Mouse (Mus musculus): ENCODE measurements around the gene Rasgrp4.
"Not testable (repeated sequence)": the region's sequence is repeated elsewhere in the genome, so short reads cannot be mapped to it uniquely, and the experiment has no call there.

The Rasgrp4 gene

GRCm38 (mm10) chr7:29134693-29135386 is at the start of gene Rasgrp4:
Rasgrp4 (plus strand) TSS chr7:29134851.
- CTCF ChIA-PET = interaction anchor here (0.6 to 0.7 kb wide), 3 partner anchors 76 to 772 kb away, joined by 5 to 6 read pairs (median 5); no protein-coding TSS in a partner anchor

- CTCF ChIA-PET = no interaction called here
These were observed 48.7 kb upstream of the Rasgrp4 start for GRCm38 (mm10) chr7:29085981-29086380.

DNA sequence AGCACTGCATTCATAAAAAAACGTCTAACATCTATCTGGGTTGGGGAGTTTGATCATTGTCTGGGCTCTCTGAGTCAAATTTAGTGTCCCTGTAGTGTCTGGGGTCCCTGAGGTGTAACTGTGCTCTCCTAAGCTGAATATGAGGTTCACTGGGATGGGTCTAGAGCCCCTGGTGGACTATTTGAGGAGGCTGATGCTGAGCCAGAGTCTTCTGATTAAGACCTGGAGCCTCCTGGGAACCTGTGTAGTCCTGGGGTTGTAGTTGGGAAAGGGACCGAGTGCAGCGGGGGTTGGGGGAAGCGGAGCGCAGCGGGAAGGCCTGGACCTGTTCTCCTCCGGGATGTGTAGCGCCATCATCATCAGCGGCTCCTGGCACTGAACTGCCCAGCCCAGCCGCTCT is 47.7 kb upstream of the Rasgrp4 start:
- CTCF ChIA-PET = no interaction called here

- CTCF ChIA-PET = no interaction called here
These were observed 45.8 kb upstream of the Rasgrp4 start for GRCm38 (mm10) chr7:29088817-29089216.

- CTCF ChIA-PET = no interaction called here
These were observed 37.5 kb upstream of the Rasgrp4 start for GRCm38 (mm10) chr7:29097131-29097530.

- CTCF ChIA-PET = no interaction called here
These were observed 33.2 kb upstream of the Rasgrp4 start for GRCm38 (mm10) chr7:29101286-29102017.

- CTCF ChIA-PET = no interaction called here
These were observed 25.4 kb upstream of the Rasgrp4 start for GRCm38 (mm10) chr7:29108992-29109955.

DNA sequence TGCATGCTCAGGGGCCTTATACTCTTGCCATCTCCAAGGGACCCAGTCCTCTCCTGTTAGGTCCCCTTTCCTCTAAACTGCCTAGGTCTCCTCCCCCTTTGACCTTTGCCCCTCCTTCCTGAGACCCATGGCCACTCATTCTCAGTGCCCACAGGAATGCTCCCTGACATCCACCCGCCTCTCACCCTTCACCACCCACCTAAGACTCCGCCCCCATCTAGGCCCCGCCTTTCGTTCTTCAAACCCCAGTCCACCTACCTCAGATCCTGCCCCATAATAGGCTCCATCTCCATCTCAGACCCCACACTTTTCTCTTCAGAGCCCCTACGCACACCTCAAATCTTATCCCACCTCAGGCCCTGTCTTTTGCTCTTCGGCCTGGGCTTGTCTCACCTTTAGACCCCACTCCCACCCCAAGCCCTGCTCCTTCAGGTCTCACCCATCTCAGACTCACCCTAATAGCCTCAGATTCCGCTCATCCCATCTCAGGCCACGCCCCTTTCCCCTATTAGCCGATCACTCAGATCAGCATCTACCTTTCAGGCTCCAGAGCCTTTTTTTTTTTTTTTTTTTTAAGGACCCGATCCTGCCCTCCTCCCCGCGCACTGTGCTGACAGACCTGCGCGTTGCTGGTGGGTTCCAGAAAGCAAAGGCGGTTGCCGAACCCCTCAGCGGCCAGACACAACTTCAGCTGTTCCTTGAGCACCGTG is 16.4 kb upstream of the Rasgrp4 start:
- CTCF ChIA-PET = no interaction called here

GRCm38 (mm10) chr7:29119526-29119925 is 15.1 kb upstream of the Rasgrp4 start:
- CTCF ChIA-PET = no interaction called here

- CTCF ChIA-PET = interaction anchor here (0.7 kb wide), 1 partner anchor 29 kb away, joined by 5 read pairs; no protein-coding TSS in a partner anchor
These were observed 11.8 kb upstream of the Rasgrp4 start for GRCm38 (mm10) chr7:29122821-29123220.

DNA sequence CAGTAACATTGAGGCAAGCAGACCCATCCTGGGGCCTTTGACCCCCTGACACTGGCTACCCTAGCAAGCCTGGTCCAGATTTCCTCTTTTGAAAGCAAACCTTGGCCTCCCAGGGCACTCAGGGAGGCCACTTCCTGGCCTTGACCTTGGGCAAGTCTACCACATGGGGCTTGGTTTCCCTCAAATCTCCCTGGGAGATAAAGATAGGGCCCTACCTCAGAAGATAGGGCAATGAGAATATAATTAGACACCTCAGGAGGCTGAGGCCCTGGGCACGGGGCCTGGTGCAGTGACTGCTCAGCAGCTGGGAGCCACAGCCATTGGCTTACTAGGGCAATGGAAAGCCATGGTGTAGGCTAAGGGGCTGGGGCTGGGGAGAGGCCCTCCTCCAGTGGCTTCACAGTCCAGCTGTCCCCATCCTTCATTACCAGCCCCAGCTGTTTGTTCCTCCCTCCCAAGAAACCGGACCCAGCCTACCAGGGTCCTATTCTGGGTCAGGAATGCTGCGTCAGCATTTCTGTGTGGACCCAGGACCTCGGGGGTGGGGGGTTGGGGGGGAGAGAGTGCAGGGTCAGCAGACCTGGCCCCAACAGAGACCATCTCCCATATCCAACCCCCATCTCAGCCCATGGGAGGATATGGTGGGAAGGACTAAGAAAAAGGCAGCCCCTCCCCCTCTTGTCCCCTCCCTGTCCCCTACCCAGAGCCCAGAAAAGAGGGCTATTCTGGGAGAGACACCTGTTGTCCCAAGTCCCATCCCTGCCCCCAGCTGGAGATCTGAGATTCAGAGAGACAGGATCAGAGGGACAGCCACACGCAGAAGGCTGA is 10.9 kb upstream of the Rasgrp4 start:
- CTCF ChIA-PET = no interaction called here

DNA sequence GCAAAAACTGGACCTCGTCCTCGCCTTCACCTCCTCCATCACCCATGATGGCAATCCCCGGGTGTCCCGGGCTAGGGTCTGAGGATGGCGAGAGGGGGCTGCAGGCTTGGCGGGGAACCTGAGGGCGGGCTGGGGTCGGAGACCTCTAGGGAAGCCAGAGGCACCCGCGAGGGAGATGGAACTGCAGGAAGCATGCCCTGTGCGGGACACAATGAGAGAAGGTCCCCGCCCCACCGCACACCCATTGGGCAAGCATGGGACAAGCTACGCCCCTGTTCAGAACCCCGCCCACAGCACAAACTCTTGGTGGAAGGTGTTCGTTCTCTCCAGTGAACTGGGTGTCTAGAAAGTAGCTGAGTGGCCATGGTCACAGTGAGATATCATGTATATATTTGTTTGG is 9.7 kb upstream of the Rasgrp4 start, which contains the start of gene Ryr1:
TSS of gene Ryr1 (minus strand) at position 210 of the 400 bp plus-strand sequence.
- CTCF ChIA-PET = no interaction called here

DNA sequence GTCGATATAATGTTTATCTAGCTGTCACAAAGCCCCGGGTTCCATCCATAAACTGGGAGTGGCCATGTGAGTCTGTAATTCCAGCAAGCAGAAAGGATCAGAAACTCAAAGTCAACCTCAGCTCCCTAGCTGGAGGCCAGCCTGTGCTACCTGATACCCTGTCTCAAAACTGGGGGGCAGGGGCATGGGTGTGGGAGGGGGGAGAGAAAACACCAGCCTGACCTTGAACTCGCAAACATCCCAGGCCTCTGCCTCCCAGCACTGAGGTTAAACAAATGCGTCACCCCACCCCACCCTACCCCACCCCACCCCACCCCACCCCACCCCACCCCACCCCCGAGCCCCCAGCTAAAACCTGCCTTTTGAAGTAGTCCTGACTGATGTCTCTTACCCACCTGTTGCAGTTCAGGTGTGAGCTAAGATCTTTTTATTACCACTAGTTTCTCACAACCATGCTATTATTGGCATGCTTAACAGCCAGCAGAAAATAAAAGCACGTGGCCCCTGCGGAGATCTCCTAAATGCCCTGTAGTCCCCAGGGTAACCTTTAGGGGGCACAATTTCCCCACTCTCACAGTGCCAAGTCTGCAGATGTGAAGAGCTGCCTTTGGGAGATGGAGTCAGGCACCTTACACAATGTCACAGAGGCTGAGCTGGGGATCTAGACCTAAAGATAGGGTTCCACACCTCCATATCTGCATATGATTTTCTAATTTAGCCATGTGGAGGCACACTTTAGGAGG is 8.3 kb upstream of the Rasgrp4 start:
- CTCF ChIA-PET = interaction anchor here (1.2 to 1.3 kb wide), 2 partner anchors 118 to 177 kb away, joined by 3 to 7 read pairs; partner anchors contain the start of gene Dpf1

- CTCF ChIA-PET = interaction anchor here (0.6 kb wide), 1 partner anchor 246 kb away, joined by 3 read pairs; no protein-coding TSS in a partner anchor
These were observed 5.9 kb upstream of the Rasgrp4 start for GRCm38 (mm10) chr7:29128725-29129124.

- CTCF ChIA-PET = interaction anchor here (0.6 kb wide), 1 partner anchor 75 kb away, joined by 5 read pairs; no protein-coding TSS in a partner anchor
These were observed 421 bp upstream of the Rasgrp4 start for GRCm38 (mm10) chr7:29134230-29134629.

GRCm38 (mm10) chr7:29137429-29137828 is 2.8 kb downstream of the Rasgrp4 start:
- CTCF ChIA-PET = no interaction called here

DNA sequence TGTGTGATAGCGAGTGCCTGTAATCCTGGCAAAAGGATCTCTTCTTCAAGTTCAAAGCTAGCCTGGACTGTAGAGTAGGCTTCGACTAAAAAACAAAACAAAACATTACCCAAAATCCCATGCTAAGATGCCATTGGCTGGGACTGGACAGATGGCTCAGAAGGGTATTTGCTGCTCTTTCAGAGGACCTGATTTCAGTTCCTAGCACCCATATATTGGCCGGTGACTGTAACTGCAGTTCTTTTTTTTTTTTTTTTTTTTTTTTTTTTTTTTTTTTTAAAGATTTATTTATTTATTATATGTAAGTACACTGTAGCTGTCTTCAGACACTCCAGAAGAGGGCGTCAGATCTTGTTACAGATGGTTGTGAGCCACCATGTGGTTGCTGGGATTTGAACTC is 4.6 kb downstream of the Rasgrp4 start:
- CTCF ChIA-PET = not testable (repeated sequence)

DNA sequence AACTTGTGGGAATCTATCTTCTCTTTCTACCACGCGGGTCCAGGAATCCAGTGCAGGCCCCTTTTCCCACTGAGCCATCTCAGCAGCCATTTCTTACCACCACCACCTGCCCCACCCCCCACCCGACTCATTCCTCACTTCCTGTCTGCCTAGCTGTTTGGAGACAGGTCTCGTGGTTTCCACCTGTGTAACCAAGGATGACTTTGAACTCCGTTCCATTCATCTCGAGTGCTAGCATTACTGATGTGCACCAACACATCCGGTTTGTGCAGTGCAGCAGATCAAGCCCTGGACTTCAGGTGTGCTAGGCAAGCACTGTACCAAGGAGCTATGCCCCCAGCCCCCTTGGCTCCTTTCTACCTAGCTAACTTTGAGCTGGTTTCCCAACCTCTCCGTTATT is 6.8 kb downstream of the Rasgrp4 start:
- CTCF ChIA-PET = no interaction called here

DNA sequence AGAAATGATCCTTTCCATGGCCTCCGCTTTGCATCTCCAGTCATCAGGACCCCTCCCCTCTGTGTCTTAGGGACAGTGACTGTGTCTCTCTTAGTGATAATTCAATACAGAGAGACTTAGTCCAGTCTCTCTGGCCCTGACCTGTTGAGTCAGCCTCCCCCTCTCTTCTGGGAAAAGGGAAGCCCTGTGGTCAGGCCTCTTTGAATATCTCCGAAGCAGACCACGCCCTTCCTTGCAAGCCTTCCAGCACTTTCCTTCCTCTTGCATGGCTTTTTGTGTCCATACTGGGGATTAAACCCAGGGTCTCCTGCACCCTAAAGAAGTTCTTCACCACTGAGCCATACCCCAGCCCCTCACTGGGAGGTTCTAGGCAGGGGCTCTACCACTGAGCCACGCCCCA is 9.4 kb downstream of the Rasgrp4 start:
- CTCF ChIA-PET = interaction anchor here (0.7 kb wide), 1 partner anchor 133 kb away, joined by 5 read pairs; no protein-coding TSS in a partner anchor

Data from spleen, embryonic (tissue).